Mouse (Mus musculus): Measurements from ENCODE around the gene Scn3a. TPM values are rescaled to one million over a fixed set of nuclear protein-coding genes. Genes with fewer than 3 reads are reported as not detected.

Scn3a gene
- polyA plus RNA-seq (2012; rRNA removed), result 0.06 and 0.21 TPM in 2 replicates

- Histone ChIP-seq H3K27ac (ENCODE audit: control insufficient read depth, insufficient read depth, low read depth, low read length) (no peak within 1 kb of the TSS), H3K4me1 (ENCODE audit: control insufficient read depth, insufficient read depth, low read length) (no peaks in the 10 kb centered on the region), H3K36me3 (ENCODE audit: control insufficient read depth, insufficient read depth, low read length) (no peaks in the 10 kb centered on the region), H3K27me3 (ENCODE audit: control insufficient read depth, insufficient read depth, low read length) (no peaks in the 10 kb centered on the region), H3K4me3 (ENCODE audit: control insufficient read depth, low read depth, low read length) (no peak within 1 kb of the TSS)
- TF ChIP-seq POLR2A (IDR thresholded peaks at IDR 0.05; ENCODE audit: control insufficient read depth, low read depth, low read length) (no peak), CTCF (IDR thresholded peaks at IDR 0.05; ENCODE audit: control insufficient read depth, insufficient read depth, insufficient replicate concordance, low read depth, low read length) (no peak)
Measured at GRCm38 (mm10) chr2:65566793-65567787, at the start of gene Scn3a. Scn3a (minus strand) TSS chr2:65567627.

GRCm38 (mm10) chr2:65611887-65612286, 44.5 kb upstream of the Scn3a start:
- no peak for TF ChIP-seq POLR2A (IDR thresholded peaks at IDR 0.05; ENCODE audit: control insufficient read depth, low read depth, low read length)
- peaks cover 3% of the 10 kb centered on the region; the same call in 1 of the 2 replicates for H3K4me1 ChIP-seq (ENCODE audit: control insufficient read depth, insufficient read depth, low read length)

GRCm38 (mm10) chr2:65607813-65608212, 40.4 kb upstream of the Scn3a start:
- no peaks in the 10 kb centered on the region for H3K36me3 ChIP-seq (ENCODE audit: control insufficient read depth, insufficient read depth, low read length)
- no peak overlapping the region for H3K4me3 ChIP-seq (ENCODE audit: control insufficient read depth, low read depth, low read length)
- peaks cover 3% of the 10 kb centered on the region; the same call in 1 of the 2 replicates for H3K4me1 ChIP-seq (ENCODE audit: control insufficient read depth, insufficient read depth, low read length)
- TF ChIP-seq CTCF (IDR thresholded peaks at IDR 0.05; ENCODE audit: control insufficient read depth, insufficient read depth, insufficient replicate concordance, low read depth, low read length) (no peak), POLR2A (IDR thresholded peaks at IDR 0.05; ENCODE audit: control insufficient read depth, low read depth, low read length) (no peak)
- no peak overlapping the region for H3K27ac ChIP-seq (ENCODE audit: control insufficient read depth, insufficient read depth, low read depth, low read length)
- no peaks in the 10 kb centered on the region for H3K27me3 ChIP-seq (ENCODE audit: control insufficient read depth, insufficient read depth, low read length)

More at GRCm38 (mm10) chr2:65611887-65612286, 44.5 kb upstream of the Scn3a start:
- H3K4me3 ChIP-seq (ENCODE audit: control insufficient read depth, low read depth, low read length), result no peak overlapping the region
- no peaks in the 10 kb centered on the region for H3K27me3 ChIP-seq (ENCODE audit: control insufficient read depth, insufficient read depth, low read length)
- H3K36me3 ChIP-seq (ENCODE audit: control insufficient read depth, insufficient read depth, low read length), result no peaks in the 10 kb centered on the region
- H3K27ac ChIP-seq (ENCODE audit: control insufficient read depth, insufficient read depth, low read depth, low read length), result no peak overlapping the region

- no peak overlapping the region for H3K4me3 ChIP-seq (ENCODE audit: control insufficient read depth, low read depth, low read length)
- no peak overlapping the region for H3K27ac ChIP-seq (ENCODE audit: control insufficient read depth, insufficient read depth, low read depth, low read length)
- no peaks in the 10 kb centered on the region for H3K27me3 ChIP-seq (ENCODE audit: control insufficient read depth, insufficient read depth, low read length)
- H3K36me3 ChIP-seq (ENCODE audit: control insufficient read depth, insufficient read depth, low read length), result no peaks in the 10 kb centered on the region
- no peak for TF ChIP-seq CTCF (IDR thresholded peaks at IDR 0.05; ENCODE audit: control insufficient read depth, insufficient read depth, insufficient replicate concordance, low read depth, low read length)
- TF ChIP-seq POLR2A (IDR thresholded peaks at IDR 0.05; ENCODE audit: control insufficient read depth, low read depth, low read length), result no peak
- H3K4me1 ChIP-seq (ENCODE audit: control insufficient read depth, insufficient read depth, low read length), result no peaks in the 10 kb centered on the region
Measured at GRCm38 (mm10) chr2:65587679-65588078, 20.3 kb upstream of the Scn3a start.

GRCm38 (mm10) chr2:65567925-65568324, 498 bp upstream of the Scn3a start:
- TF ChIP-seq CTCF (IDR thresholded peaks at IDR 0.05; ENCODE audit: control insufficient read depth, insufficient read depth, insufficient replicate concordance, low read depth, low read length), result no peak
- TF ChIP-seq POLR2A (IDR thresholded peaks at IDR 0.05; ENCODE audit: control insufficient read depth, low read depth, low read length), result no peak
- H3K27ac ChIP-seq (ENCODE audit: control insufficient read depth, insufficient read depth, low read depth, low read length), result no peak overlapping the region
- no peaks in the 10 kb centered on the region for H3K27me3 ChIP-seq (ENCODE audit: control insufficient read depth, insufficient read depth, low read length)
- no peaks in the 10 kb centered on the region for H3K36me3 ChIP-seq (ENCODE audit: control insufficient read depth, insufficient read depth, low read length)
- H3K4me3 ChIP-seq (ENCODE audit: control insufficient read depth, low read depth, low read length), result no peak overlapping the region
- H3K4me1 ChIP-seq (ENCODE audit: control insufficient read depth, insufficient read depth, low read length), result no peaks in the 10 kb centered on the region

- H3K36me3 ChIP-seq (ENCODE audit: control insufficient read depth, insufficient read depth, low read length), result no peaks in the 10 kb centered on the region
- no peak overlapping the region for H3K27ac ChIP-seq (ENCODE audit: control insufficient read depth, insufficient read depth, low read depth, low read length)
- TF ChIP-seq CTCF (IDR thresholded peaks at IDR 0.05; ENCODE audit: control insufficient read depth, insufficient read depth, insufficient replicate concordance, low read depth, low read length) (no peak), POLR2A (IDR thresholded peaks at IDR 0.05; ENCODE audit: control insufficient read depth, low read depth, low read length) (no peak)
- H3K27me3 ChIP-seq (ENCODE audit: control insufficient read depth, insufficient read depth, low read length), result no peaks in the 10 kb centered on the region
- H3K4me3 ChIP-seq (ENCODE audit: control insufficient read depth, low read depth, low read length), result no peak overlapping the region
- H3K4me1 ChIP-seq (ENCODE audit: control insufficient read depth, insufficient read depth, low read length), result no peaks in the 10 kb centered on the region
Measured at GRCm38 (mm10) chr2:65563898-65564297, 3.5 kb downstream of the Scn3a start.

- Histone ChIP-seq H3K27me3 (ENCODE audit: control insufficient read depth, insufficient read depth, low read length) (no peaks in the 10 kb centered on the region), H3K4me1 (ENCODE audit: control insufficient read depth, insufficient read depth, low read length) (no peaks in the 10 kb centered on the region), H3K27ac (ENCODE audit: control insufficient read depth, insufficient read depth, low read depth, low read length) (no peak overlapping the region), H3K36me3 (ENCODE audit: control insufficient read depth, insufficient read depth, low read length) (no peaks in the 10 kb centered on the region), H3K4me3 (ENCODE audit: control insufficient read depth, low read depth, low read length) (no peak overlapping the region)
- TF ChIP-seq CTCF (IDR thresholded peaks at IDR 0.05; ENCODE audit: control insufficient read depth, insufficient read depth, insufficient replicate concordance, low read depth, low read length) (no peak), POLR2A (IDR thresholded peaks at IDR 0.05; ENCODE audit: control insufficient read depth, low read depth, low read length) (no peak)
Measured at GRCm38 (mm10) chr2:65557719-65558118, 9.7 kb downstream of the Scn3a start.

Measured in testis, adult 2 months (tissue).